Mouse (Mus musculus): Measurements from ENCODE around the gene Hoxb8. TPM values are rescaled to one million over a fixed set of nuclear protein-coding genes. Genes with fewer than 3 reads are reported as not detected.

Hoxb8 gene
- total RNA-seq, 2 experiments from 2014 or later, result not detected

DNA sequence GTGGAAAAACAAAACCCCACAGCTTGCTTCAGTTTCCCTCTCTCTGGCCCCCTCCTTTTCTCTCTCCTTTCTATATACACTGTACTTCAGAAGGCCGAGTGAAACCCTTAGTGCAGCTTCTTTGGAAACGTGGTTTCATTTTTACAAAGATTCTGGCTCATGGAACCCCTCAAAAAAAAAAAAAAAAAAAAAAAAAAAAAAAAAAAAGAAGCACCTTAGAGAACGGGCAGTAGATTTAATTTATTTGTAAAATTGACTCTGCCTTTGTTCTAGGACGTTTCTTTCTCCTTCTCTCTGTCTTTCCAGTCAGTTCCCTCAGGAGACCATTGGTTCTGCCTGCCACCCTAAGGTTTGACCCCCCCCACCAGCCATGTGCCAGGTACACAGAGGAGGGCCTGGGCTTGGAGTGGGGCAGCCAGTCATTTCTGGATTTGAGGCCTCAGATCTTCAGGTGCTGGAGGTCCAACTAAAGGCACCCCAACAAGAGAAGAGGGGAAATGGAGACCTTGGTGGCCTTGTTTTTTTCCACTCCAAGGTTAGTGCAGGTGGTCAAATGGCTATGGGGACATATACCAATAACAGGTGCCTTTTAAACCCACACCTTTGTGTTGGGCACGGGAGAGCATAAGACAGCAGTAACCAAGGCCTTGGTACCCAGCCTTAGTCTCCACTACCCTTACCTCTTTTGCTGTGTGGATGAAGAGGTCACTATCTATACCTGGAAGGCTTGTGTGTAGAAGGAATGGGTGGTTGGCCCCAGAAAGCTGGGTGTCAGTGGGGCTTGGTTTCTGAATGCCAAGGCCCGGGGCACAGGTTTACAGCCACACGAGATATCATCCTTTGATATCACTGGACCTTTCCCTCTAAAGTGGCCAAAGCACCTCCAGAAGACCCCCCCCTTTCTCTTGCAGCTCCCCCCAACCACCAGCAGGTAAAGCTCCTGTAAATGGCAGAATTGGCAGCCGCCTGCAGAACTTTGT lies 1.0 kb upstream of the Hoxb8 start:
- TF ChIP-seq CTCF (IDR thresholded peaks at IDR 0.05), result no peak
- Histone ChIP-seq H3K27ac (no peak overlapping the region), H3K4me3 (no peak overlapping the region)
- intact Hi-C loops (cut with DNase I), result no loop called here
- DNase-seq (ENCODE audit: extremely low spot score in 1 of 2, low spot score in 2 of 2), result no peak

DNA sequence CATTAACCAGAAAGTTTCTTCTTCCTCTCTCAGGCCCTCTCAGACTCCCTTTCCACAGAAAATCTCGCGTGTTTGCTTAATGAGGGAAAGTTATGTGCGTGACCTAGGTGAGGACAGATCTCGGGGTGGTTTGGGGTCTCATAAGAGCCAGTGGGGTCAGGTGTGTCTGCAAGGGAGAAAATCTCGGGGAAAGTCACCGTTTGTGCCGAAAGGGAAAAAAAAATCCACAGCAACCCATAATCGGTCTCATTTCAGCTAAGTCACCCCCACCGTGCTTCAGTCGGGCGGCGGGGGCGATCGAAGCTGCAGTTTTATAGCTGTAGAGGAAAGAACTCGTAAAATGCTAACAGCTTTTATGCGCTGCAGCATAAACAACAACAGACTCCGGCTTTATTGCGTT lies 309 bp upstream of the Hoxb8 start:
- DNase-seq (ENCODE audit: extremely low spot score in 1 of 2, low spot score in 2 of 2), result no peak
- no peak for TF ChIP-seq CTCF (IDR thresholded peaks at IDR 0.05)

DNA sequence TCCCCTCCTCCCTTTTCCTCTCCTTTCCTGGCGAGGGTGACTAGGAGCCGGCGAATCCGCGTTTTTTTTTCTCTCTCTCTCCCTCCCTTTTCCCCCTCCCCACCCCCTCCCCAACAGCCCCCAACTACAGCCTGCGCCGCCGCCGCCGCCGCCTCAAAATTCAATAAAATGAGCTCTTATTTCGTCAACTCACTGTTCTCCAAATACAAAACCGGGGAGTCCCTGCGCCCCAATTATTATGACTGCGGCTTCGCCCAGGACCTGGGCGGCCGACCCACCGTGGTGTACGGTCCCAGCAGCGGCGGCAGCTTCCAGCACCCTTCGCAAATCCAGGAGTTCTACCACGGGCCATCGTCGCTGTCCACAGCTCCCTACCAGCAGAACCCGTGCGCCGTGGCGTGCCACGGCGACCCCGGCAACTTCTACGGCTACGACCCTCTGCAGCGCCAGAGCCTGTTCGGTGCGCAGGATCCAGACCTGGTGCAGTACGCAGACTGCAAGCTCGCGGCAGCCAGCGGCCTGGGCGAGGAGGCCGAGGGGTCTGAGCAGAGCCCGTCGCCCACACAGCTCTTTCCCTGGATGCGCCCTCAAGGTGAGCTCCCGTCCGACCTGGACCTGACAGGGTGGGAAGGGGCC lies 1.2 kb downstream of the Hoxb8 start:
- intact Hi-C loops (cut with DNase I), result no loop called here
- Histone ChIP-seq H3K27ac (no peak overlapping the region), H3K4me3 (no peak overlapping the region)
- no peak for TF ChIP-seq CTCF (IDR thresholded peaks at IDR 0.05)
- DNase-seq (ENCODE audit: extremely low spot score in 1 of 2, low spot score in 2 of 2), result no peak

More for the DNA sequence above, 309 bp upstream of the Hoxb8 start:
- intact Hi-C loops (cut with DNase I), result no loop called here
- Histone ChIP-seq H3K27ac (no peak overlapping the region), H3K4me3 (no peak overlapping the region)

DNA sequence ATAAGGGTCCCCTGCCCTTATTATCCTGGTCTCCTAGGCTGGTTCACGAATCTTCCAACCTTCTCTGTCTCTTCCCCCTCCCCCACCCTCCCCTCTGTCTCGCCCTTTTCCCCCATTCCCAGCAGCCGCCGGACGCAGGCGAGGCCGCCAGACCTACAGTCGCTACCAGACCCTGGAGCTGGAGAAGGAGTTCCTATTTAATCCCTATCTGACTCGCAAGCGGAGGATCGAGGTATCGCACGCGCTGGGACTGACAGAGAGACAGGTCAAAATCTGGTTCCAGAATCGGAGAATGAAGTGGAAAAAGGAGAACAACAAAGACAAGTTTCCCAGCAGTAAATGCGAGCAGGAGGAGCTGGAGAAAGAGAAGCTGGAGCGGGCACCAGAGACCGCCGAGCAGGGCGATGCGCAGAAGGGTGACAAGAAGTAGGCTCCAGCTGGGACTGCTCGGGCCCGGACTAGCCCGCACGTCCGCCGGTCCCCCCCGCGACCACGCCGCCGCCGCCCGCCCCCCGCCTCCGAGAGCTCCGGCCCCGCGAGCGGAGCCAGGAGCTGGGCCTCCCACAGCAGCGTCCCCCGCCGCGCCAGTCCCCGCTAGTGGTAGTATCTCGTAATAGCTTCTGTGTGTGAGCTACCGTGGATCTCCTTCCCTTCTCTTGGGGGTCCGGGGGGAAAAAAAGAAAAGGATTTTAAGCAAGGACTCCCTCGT lies 2.5 kb downstream of the Hoxb8 start:
- peak; percentile 9 for TF ChIP-seq CTCF (IDR thresholded peaks at IDR 0.05)
- no peak overlapping the region for H3K27ac ChIP-seq
- intact Hi-C loops (cut with DNase I), result no loop called here
- no peak overlapping the region for H3K4me3 ChIP-seq
- DNase-seq (ENCODE audit: extremely low spot score in 1 of 2, low spot score in 2 of 2), result no peak

DNA sequence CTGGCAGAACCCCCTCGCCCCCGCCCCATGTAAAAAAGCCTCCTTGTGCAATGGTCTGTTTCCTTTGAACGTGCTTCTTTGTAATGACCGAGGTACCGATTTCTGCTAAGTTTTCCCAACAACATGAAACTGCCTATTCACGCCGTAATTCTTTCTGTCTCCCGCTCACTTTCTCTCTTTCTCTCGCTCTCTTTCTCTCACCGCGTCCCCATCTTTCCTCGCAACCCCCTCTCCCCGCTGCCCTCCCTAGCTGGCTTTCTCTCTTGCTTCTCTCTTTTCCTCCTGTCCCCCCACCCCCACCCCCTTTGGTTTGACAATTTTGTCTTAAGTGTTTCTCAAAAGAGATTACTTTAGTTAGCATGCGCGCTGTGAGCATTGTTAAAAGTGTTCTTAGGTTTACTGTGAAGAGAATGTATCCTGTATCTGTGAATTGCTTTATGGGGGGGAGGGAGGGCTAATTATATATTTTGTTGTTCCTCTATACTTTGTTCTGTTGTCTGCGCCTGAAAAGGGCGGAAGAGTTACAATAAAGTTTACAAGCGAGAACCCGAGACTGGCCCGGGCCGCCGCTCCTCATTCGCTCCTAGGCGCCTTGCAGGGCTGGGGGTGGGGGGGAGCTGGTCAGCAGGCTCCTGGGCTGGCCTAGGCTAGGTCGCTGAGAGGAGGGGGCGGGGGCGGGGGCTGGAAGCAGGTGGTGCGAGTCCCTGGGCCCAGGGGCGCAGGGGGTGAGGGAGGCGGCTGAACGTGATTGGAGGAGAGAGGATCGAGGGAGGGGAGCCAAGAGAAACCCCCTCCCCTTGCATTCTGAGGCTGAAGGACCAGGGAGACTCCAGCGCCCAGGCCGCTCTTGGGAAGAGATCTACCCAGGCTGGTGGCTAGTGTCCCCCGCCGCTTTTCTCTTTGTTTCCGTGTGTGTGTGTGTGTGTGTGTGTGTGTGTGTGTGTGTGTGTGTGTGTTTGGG lies 3.3 kb downstream of the Hoxb8 start:
- intact Hi-C loops (cut with DNase I), result no loop called here
- Histone ChIP-seq H3K4me3 (no peak overlapping the region), H3K27ac (no peak overlapping the region)
- TF ChIP-seq CTCF (IDR thresholded peaks at IDR 0.05), result no peak
- DNase-seq (ENCODE audit: extremely low spot score in 1 of 2, low spot score in 2 of 2), result no peak

DNA sequence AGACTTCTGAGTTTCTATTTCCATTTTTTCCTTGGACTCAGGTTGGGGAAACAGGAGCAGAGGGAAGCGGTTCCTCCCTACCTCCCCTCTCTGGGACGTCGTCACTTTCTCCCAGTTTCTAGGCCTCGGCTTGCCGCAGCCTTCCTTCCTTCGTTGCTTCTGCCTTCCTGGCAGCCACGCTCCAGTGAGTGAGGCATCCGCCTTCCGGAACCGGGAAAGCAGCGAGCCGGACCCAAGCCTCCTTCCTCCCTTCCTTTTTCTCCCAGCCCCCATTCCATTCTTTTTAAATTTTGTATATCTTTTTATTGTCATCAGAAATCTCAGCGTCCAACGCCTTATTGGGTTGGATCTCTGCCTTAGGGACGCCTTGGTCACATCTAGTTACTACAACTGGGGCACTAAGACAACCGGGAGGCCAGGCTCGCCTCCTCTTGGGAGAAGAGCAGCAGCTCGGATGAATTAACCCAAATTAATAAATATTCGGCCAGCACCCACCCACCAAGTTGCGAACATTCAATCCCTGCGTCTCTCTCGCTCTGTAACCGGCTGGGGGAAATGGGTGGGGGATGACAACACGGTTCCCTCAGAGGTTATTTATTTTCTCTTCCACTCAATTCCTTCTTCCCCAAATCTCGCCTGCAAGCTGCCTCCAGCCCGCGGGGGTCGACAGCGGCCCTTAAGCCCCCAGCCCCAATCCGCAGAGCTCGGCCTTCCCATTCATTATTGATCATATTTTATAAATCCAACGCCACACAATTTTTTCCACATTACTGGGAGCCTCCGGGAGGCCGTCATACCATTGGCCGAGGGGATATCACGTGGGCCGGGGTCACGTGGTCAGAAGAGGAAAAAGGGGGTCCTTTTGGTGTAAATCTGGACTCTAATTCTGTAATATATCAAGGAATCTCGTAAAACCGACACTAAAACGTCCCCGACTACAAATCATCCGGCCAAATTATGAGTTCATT lies 4.3 kb downstream of the Hoxb8 start, which contains the start of gene Hoxb7:
Hoxb7 (plus strand) TSS at position 853 of the 968 bp plus-strand sequence.
- DNase-seq (ENCODE audit: extremely low spot score in 1 of 2, low spot score in 2 of 2), result no peak
- Histone ChIP-seq H3K27ac (no peak within 1 kb of the TSS), H3K4me3 (no peak within 1 kb of the TSS)
- TF ChIP-seq CTCF (IDR thresholded peaks at IDR 0.05), result no peak
- intact Hi-C loops (cut with DNase I), result no loop called here

DNA sequence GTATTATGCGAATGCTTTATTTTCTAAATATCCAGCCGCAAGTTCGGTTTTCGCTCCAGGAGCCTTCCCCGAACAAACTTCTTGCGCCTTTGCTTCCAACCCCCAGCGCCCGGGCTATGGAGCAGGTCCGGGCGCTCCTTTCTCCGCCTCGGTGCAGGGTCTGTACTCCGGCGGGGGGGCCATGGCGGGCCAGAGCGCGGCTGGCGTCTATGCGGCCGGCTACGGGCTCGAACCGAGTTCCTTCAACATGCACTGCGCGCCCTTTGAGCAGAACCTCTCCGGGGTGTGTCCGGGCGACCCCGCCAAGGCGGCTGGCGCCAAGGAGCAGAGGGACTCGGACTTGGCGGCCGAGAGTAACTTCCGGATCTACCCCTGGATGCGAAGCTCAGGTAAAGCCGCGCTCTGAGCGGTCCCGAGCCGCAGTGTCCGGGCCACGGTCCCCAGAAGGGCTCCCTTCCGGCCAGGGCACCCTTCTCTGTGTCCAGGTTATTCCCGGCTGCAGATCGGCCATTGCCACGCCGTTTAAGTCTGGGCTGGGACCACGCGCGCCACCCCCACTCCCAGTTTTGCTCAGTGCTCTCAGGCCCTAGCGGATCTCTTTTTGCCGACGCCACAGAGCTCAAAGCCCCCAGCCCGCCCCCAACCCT lies 5.2 kb downstream of the Hoxb8 start:
- DNase-seq (ENCODE audit: extremely low spot score in 1 of 2, low spot score in 2 of 2), result no peak
- Histone ChIP-seq H3K27ac (no peak overlapping the region), H3K4me3 (no peak overlapping the region)
- no peak for TF ChIP-seq CTCF (IDR thresholded peaks at IDR 0.05)
- intact Hi-C loops (cut with DNase I), result no loop called here

DNA sequence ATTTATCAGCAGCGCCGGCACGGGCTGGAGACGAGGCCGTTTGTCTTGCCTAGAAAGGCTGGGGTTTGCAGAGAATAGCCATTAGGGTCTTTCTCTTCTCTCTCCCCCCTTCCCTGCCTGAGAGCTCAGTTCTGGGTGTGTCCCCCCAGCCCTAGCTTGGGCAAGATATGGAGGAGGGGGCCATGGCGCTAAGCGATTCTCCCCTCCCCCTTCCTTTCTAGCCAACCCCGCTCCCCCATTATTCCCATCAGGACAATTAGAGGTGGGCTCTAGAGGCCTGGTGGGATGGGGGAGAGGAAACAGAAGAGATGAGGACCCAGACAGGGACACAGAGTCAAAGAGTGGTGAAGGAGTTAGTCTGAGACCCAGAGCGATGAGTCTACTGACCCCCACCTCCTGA lies 5.7 kb downstream of the Hoxb8 start:
- Histone ChIP-seq H3K27ac (no peak overlapping the region), H3K4me3 (no peak overlapping the region)
- intact Hi-C loops (cut with DNase I), result no loop called here
- TF ChIP-seq CTCF (IDR thresholded peaks at IDR 0.05), result no peak
- DNase-seq (ENCODE audit: extremely low spot score in 1 of 2, low spot score in 2 of 2), result no peak

DNA sequence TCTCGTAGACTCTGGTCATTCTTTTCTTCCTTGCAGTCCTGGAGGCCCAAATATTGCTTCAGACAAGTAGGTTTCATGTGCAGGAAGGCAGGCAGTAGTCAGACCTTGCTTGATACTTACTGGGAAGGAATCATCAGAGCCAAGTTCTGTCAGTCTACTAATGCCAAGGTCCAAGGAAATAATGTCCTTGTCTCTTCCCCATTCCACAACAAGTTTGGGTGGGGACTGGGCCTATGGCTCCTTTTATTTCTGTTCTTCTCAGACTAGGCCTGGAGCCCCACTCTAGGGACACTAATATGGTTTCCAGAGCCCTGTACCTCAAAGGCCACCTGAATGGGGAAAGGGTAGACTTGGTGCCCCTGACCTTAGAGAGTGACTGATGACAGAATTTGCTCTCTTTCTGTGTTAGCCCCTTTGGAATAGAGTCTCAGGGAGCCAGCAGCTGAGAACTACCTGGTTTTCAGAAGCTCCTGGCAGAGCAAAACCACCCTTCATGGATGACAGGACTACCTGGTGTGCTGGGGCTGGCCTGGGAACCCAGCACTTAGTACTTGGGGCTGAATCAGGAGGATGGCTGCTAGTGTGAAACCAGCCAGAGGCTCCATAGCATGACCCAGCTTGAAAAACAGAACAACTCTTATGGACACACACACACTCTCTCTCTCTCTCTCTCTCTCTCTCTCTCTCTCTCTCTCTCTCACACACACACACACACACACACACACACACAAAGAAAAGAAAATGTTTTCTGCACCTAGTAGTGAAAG lies 6.9 kb downstream of the Hoxb8 start:
- no peak for DNase-seq (ENCODE audit: extremely low spot score in 1 of 2, low spot score in 2 of 2)
- intact Hi-C loops (cut with DNase I), result no loop called here

More for the DNA sequence above, 6.9 kb downstream of the Hoxb8 start:
- Histone ChIP-seq H3K4me3 (no peak overlapping the region), H3K27ac (no peak overlapping the region)
- TF ChIP-seq CTCF (IDR thresholded peaks at IDR 0.05), result no peak
